Mouse (Mus musculus): ENCODE measurements around the gene Nr3c2.

Gene Nr3c2

GRCm38 (mm10) chr8:77055492-77056021 lies 156.3 kb downstream of the Nr3c2 start:
- DNase-seq (ENCODE audit: low read depth in 1 of 2, low spot score in 2 of 2), result no peak

GRCm38 (mm10) chr8:77056853-77057252 lies 157.6 kb downstream of the Nr3c2 start:
- no peak for DNase-seq (ENCODE audit: low read depth in 1 of 2, low spot score in 2 of 2)

GRCm38 (mm10) chr8:77082687-77083086 lies 183.4 kb downstream of the Nr3c2 start:
- DNase-seq (ENCODE audit: low read depth in 1 of 2, low spot score in 2 of 2), result no peak

GRCm38 (mm10) chr8:77086036-77086435 lies 186.8 kb downstream of the Nr3c2 start:
- no peak for DNase-seq (ENCODE audit: low read depth in 1 of 2, low spot score in 2 of 2)

- no peak for DNase-seq (ENCODE audit: low read depth in 1 of 2, low spot score in 2 of 2)
Measured at GRCm38 (mm10) chr8:77096721-77097120, 197.5 kb downstream of the Nr3c2 start.

GRCm38 (mm10) chr8:77098101-77098500 lies 198.9 kb downstream of the Nr3c2 start:
- DNase-seq (ENCODE audit: low read depth in 1 of 2, low spot score in 2 of 2), result no peak

- no peak for DNase-seq (ENCODE audit: low read depth in 1 of 2, low spot score in 2 of 2)
Measured at GRCm38 (mm10) chr8:77100370-77100769, 201.1 kb downstream of the Nr3c2 start.

- DNase-seq (ENCODE audit: low read depth in 1 of 2, low spot score in 2 of 2), result no peak
Measured at GRCm38 (mm10) chr8:77102879-77103278, 203.6 kb downstream of the Nr3c2 start.

- DNase-seq (ENCODE audit: low read depth in 1 of 2, low spot score in 2 of 2), result no peak
Measured at GRCm38 (mm10) chr8:77112719-77113118, 213.5 kb downstream of the Nr3c2 start.

- no peak for DNase-seq (ENCODE audit: low read depth in 1 of 2, low spot score in 2 of 2)
Measured at GRCm38 (mm10) chr8:77114769-77115168, 215.5 kb downstream of the Nr3c2 start.

- no peak for DNase-seq (ENCODE audit: low read depth in 1 of 2, low spot score in 2 of 2)
Measured at GRCm38 (mm10) chr8:77116419-77117079, 217.3 kb downstream of the Nr3c2 start.

GRCm38 (mm10) chr8:77120810-77121570 lies 221.7 kb downstream of the Nr3c2 start:
- no peak for DNase-seq (ENCODE audit: low read depth in 1 of 2, low spot score in 2 of 2)

GRCm38 (mm10) chr8:77121571-77121890 lies 222.3 kb downstream of the Nr3c2 start:
- DNase-seq (ENCODE audit: low read depth in 1 of 2, low spot score in 2 of 2), result no peak

GRCm38 (mm10) chr8:77122300-77122699 lies 223.1 kb downstream of the Nr3c2 start:
- no peak for DNase-seq (ENCODE audit: low read depth in 1 of 2, low spot score in 2 of 2)

GRCm38 (mm10) chr8:77125777-77126176 lies 226.5 kb downstream of the Nr3c2 start:
- DNase-seq (ENCODE audit: low read depth in 1 of 2, low spot score in 2 of 2), result no peak

GRCm38 (mm10) chr8:77128006-77128405 lies 228.8 kb downstream of the Nr3c2 start:
- DNase-seq (ENCODE audit: low read depth in 1 of 2, low spot score in 2 of 2), result no peak

- no peak for DNase-seq (ENCODE audit: low read depth in 1 of 2, low spot score in 2 of 2)
Measured at GRCm38 (mm10) chr8:77132903-77133637, 233.8 kb downstream of the Nr3c2 start.

GRCm38 (mm10) chr8:77133797-77134385 lies 234.6 kb downstream of the Nr3c2 start:
- no peak for DNase-seq (ENCODE audit: low read depth in 1 of 2, low spot score in 2 of 2)

- DNase-seq (ENCODE audit: low read depth in 1 of 2, low spot score in 2 of 2), result no peak
Measured at GRCm38 (mm10) chr8:77145285-77145684, 246.0 kb downstream of the Nr3c2 start.

GRCm38 (mm10) chr8:77154496-77154895 lies 255.3 kb downstream of the Nr3c2 start:
- no peak for DNase-seq (ENCODE audit: low read depth in 1 of 2, low spot score in 2 of 2)

GRCm38 (mm10) chr8:77169320-77169719 lies 270.1 kb downstream of the Nr3c2 start:
- no peak for DNase-seq (ENCODE audit: low read depth in 1 of 2, low spot score in 2 of 2)

Measured in monocyte, adult 2 months (primary cell).